Mouse (Mus musculus) hindbrain, embryonic 10.5 days (tissue): ENCODE data around the gene Psg20. TPM values are rescaled to one million over a fixed set of nuclear protein-coding genes. Genes with fewer than 3 reads are reported as not detected.

Experiments
- polyA plus RNA-seq: library from polyadenylated mRNA; unstranded; fragments of >200 nt; fragmentation: Nextera tagmentation; extraction: Ambion mirVana; gene quantifications from 2 replicates; pipeline ENCODE4 v1.2.1, GENCODE M21; 2016

The Psg20 gene
- polyA plus RNA-seq, 1 experiment from 2014 or later = not detected

Other genes with a start within 250 kb of the Psg20 start
- not detected in 2 replicates for gene Psg26, start 202.0 kb downstream of the Psg20 start, polyA plus RNA-seq
- not detected in 2 replicates for gene Psg25, start 153.9 kb downstream of the Psg20 start, polyA plus RNA-seq
- not detected in 2 replicates for gene Psg27, start 118.9 kb downstream of the Psg20 start, polyA plus RNA-seq
- gene Psg23, start 69.7 kb downstream of the Psg20 start, polyA plus RNA-seq = not detected in 2 replicates
- gene Psg21, start 29.5 kb downstream of the Psg20 start, polyA plus RNA-seq = not detected in 2 replicates
- not detected in 2 replicates for gene Psg22, start 31.9 kb upstream of the Psg20 start, polyA plus RNA-seq
- gene Psg19, start 112.3 kb upstream of the Psg20 start, polyA plus RNA-seq = not detected in 2 replicates
- gene Psg17, start 135.4 kb upstream of the Psg20 start, polyA plus RNA-seq = not detected in 2 replicates
- 0.26 and 0.31 TPM in 2 replicates for gene Mill2, start 153.8 kb upstream of the Psg20 start, polyA plus RNA-seq
- gene Pglyrp1, start 185.1 kb upstream of the Psg20 start, polyA plus RNA-seq = 1.0 and 1.5 TPM in 2 replicates
- gene Ccdc61, start 224.2 kb upstream of the Psg20 start, polyA plus RNA-seq = 36.8 and 39.2 TPM in 2 replicates
- 3.5 and 7.3 TPM in 2 replicates for gene Nova2, start 239.7 kb upstream of the Psg20 start, polyA plus RNA-seq